Mouse (Mus musculus) heart, adult 11 months (tissue): ENCODE measurements around the gene Fgfr2.
A peak's percentile ranks its signal among the peaks of the same experiment; 100 is the strongest.

Experiments used
- DNase-seq: peaks from one replicate; pipeline ENCODE4 v3.0.0; 2022

Fgfr2 gene

DNA sequence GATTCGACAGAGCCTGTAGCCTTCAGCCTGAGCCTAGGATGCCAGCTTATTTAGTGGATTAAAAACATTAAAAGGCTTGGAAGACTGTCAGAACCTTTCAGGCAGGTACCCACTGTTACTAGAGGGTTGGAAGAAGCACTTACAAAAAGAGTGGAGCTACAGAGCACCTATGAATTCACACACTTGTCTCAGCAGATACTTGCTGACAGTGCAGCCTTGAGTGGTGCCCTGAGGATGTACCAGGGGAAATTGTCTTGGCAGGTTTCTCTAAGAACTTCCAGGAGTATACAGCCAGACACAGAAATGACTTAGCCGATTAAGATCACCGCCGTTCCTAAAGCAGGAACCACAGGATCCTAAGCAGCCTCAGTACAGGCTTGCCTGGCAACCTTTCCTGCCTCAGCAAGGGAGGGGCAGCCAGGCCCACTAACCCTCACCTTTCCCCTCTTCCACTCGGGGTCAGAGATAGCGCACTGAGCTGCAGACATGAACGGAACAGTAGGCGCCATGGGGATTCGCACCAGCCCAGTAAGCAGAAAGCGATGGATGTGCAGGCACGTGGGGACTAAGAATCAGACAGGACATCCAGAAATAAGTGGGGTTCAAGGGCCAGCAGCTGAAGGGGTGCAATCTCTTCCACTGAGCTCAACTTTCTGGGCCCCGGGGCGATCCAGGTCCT, 39.1 kb downstream of the Fgfr2 start:
- peak; percentile 93 for DNase-seq

DNA sequence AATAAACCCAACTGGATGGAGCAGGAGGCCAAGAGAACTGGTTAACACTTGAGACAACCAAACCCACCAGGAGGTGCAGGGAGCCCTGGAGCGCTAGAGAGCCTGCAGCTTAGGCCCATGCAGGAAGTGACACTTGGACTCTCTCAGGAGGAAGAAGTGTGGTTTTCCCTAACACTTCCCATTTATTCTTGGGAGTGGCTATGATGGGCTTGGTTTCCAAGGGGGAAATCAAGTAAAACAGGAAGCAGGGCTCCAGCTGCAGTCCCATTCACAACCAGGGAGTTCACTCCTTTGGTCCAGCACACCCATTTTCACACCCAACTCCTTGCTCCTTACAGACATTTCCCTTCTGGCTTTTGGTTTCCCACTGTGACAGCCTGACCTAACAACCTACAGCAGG, 44.2 kb downstream of the Fgfr2 start:
- peak; percentile 95 for DNase-seq

DNA sequence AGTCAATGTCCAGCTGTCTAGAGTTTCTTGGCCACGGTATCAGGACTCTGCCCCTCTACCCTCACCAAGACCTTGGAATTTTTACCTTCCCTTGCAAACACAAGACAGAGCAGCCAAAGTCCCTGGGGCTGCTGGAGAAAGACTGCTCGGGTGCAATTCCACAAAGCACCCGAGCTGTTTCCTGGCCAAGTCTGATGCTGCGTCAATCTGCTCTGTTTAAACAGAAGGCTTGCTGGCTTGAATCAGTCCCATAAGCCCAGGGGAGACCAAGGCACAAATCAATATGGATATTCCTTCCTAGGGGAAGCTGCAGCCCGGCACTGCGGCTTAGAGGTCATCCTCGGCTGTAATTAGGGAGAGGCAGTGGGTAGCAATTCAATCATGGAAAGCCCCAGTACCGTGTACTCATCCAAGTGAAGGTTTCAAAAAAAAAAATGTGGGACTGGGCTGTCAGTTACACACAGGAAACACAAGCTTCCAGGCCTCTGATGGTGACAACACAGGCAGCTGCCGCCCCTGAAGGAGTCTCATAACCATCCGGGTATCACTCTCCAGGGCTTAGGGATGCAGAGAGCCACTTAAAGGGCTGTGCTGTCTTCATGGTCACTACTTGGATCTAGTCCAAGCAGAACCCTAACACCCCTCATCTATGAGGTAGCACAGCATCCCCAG, 48.6 kb downstream of the Fgfr2 start:
- DNase-seq: peak; percentile 94

DNA sequence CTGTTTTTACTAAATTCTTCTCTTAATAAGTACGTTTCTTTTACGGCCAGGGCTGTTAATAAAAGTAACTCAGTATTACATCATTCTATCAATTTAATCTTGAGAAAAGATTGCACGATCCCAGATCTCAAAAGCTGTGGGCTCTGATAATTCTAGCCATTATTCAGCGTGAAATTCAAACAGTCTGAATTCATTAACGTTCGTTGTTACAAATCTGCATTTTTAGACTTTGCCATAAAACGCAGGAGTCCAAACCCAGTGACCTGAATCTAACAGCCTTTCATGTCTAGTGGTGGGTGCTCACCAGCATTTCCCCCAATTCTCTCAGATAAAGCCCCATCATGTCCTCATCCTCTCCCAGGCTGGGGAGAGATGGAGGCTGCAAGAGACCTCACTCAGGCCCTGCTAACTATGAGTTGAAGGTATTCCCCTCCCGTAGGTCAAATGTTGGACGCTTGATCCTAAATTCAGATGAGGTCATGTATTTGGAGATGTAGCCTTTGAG, 50.0 kb downstream of the Fgfr2 start:
- no peak for DNase-seq

DNA sequence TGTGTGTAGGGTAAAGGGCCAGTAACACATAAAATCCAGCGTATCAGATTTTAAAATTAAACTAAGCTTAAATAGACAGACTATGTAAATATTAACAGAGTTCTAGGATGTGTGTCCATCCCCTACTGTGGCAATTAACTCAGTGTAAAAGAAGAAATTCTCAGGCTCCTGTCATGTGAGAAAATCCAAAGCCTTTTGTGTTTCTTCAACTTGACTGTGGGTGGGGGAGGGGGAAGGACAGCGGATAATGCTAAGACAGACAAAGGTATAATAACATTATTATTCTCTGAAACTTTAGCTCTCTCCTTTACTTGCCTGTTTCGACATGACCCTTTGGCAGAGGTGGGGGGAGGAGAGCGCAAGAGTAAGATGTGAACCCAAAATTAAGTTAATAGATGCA, 50.6 kb downstream of the Fgfr2 start:
- no peak for DNase-seq

DNA sequence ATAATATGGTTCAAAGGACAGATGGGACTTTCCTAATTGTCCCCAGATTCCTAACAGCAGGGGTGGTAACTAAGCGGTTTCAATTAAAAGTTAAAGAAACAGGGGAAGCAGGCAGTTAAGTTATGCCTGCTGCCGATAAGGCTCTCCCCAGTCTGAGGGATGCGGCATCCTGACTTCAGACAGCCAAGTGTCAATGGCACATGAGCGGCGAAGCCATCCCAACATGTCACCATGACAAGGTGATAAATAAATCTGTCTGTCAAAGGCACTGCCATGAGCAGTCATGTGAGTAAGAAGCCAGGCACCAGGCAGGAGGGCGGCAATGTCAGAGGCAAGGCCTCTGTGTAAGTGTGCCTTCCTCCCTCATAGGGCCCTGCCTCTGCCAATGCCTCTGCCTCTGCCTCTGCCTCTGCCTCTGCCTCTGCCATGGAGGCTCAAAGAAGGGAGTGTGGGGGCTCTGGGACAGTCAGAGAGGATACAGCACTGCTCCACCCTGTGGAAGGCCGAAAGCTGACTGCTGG, 55.8 kb downstream of the Fgfr2 start:
- peak; percentile 97 for DNase-seq

DNA sequence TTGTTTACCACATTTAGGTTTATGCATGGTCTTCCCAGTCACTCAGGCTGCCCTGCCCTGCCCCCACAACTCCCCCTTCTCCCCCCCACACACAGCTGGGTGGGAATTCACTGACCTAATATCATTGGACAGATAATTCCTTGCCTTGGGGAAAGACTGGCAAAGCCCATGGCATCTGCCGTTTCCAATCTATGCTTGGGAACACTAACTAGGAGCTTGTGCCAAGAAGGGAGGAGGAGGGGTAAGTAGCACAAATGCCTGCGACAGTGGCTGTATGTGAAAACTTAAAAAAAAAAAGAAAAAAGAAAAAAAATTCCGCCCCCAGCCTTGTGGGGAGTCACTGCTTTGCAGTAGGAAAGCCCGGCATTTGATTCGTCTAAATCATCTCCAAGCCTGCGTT, 56.4 kb downstream of the Fgfr2 start:
- peak; percentile 94 for DNase-seq

DNA sequence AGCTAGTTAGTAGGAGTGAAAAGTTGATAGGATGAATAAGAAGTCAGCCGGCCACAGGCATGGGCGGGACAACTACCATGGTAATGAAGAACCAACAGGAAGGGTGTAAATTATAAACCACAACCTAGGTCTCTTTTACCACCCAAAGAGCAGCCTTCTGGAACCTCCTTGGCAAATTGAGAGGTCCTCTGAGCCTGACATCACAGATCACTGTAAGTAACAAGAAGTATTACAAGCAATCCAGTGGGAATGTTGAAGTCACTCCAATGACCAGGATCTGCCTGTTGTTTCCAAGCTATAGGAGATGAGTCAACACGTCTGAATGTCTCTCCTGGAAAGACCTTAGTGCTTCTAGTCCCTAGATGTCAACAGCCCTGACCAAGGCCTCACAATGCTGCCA, 61.1 kb downstream of the Fgfr2 start:
- no peak for DNase-seq

DNA sequence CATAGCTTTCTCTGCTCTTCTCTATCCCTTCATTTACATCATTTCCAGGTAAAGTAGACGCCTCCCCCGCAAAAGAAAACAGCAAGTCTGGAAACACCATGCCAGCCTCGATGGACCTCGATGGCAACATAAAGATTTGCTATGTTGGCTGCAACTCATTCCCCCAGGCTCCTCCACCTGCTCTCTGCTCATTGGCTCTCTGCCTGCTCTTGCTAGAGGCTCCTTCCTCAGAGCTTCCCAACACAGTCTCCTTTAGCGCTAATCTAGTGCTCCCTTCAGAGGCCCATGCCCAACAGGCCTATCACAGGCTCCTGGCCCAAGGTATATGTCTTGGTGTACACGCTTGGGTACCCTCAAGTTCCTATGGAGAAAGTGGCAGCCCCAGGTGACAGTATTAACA, 63.0 kb downstream of the Fgfr2 start:
- no peak for DNase-seq

DNA sequence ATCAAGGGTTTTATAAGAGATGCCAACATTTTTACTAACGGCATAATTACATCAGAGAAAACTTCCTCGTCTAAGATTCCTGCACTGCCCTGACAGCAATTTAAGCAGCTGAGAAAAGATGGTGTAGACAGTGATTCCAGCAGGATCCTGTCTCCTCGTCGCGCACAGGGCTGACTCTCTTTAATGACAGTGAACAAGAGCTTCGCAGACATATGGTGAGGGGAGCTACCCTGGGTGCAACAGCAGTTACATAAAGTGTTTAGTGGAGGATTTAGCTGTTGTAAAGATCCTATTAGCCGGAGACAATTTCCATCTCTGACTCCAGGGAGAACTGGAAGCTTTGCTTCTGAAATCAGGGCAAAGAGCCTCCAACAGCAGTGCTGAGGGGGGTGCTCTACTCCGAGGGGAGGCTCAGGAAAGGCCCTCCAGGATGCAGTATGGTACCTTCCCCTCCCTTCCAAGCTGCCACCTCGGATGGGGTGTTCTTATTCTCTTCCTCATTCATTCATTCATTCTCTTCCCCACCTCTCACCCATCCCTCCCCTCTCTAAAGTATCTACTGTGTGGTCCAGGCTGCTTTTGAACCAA, 63.5 kb downstream of the Fgfr2 start:
- DNase-seq: no peak

DNA sequence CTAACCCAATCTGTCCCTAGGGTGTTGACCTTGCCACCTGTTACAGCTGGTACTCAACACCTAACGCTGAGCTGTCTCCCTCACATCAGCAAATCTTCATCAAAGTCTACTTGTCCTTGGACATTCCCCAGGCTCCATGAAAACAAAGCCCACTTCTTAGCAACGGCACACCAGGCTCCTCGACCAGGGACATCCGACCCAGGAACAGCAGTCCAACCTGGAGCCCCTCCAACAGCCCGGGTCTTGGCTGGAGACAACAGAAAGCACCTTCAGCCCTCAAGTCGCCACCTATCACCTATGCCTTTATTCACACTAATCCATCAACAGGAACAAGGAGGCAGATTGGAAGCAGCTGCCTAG, 64.0 kb downstream of the Fgfr2 start:
- DNase-seq: peak; percentile 94

DNA sequence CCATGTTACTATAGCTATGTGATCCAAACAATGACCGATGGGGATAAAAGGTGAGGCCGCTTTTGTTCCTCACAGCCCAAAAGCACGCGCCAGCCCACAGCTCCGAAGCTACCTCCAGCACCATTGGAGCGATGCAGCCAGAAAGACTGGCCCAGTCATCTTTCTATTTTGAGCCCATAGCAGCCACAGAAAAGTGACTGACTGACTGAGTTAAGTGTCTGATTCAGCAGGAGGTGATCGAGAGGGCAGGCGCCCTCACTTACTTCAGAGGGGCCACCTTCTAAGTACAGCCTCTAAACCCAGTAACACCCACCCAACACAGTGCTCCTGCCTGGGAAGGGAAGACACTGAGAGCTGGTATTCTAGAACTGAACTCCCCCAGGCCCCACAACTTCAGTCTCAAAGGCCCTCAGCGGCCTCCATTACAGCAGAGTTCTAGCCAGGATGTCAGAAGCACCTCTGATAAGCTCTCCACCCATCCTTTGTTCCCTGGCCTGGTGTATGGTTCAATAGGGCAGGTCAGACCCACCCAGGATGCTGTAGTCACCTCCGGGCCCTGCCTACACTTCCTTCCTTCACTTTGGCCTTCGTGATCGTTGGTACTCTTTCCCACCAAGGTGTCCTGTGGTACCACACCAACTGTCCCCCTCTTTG, 64.5 kb downstream of the Fgfr2 start:
- peak; percentile 94 for DNase-seq

DNA sequence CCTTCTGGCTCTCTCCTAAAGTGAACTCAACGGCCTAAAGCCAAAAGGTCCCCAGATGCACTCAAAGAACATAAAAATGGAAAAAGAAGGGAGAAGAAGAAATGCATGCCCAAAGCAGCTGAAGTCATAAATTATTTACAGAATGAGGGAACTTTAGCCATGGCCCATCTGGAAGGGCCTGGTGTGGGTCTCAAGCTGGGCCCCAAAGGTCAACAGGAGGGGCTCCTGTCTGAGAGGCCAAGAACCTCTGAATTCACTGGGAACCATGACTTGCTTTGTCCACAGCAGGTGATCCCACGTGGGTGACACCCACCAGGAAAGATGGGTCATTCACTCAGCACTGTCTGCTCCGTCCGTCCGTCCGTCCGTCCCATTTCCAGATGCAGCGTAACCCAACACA, 66.2 kb downstream of the Fgfr2 start:
- DNase-seq: no peak

DNA sequence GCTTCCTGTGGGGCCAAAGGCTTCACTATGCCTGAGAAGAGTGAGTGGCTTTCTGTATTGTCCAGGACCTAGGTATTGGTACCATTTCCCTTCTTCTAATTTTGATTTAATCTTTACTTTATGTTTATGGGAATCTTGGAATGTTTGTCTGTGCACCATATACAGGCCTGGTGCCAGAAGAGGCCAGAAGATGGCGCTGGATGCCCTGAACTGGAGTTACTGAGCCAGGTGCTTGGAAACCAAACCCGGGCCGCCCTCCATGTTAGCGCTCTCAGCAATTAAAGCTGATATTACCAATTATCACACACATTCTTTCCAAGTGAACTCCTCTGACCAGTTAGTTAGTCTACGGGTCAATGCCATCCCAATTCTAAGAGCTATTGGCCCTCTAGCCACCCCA, 68.7 kb downstream of the Fgfr2 start:
- DNase-seq: no peak

DNA sequence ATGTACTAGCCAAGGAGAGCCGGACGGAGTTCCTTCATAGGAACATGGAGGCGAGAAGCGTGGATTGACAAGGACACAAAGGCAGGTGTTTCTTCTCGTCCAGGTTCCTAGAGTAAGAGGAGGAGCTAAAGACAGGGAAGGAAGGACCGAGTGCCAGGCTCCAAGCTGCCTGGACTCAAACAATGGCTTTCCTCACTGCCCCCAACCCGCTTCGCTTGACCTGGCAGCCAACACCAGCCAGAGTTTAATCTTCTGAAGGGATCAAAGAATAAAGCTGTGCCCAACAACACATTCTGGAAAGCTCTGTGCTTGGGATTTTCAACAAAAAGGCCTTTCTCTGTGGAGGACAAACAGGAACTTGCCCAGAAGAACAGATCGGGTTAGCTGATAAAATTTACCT, 69.4 kb downstream of the Fgfr2 start:
- no peak for DNase-seq

DNA sequence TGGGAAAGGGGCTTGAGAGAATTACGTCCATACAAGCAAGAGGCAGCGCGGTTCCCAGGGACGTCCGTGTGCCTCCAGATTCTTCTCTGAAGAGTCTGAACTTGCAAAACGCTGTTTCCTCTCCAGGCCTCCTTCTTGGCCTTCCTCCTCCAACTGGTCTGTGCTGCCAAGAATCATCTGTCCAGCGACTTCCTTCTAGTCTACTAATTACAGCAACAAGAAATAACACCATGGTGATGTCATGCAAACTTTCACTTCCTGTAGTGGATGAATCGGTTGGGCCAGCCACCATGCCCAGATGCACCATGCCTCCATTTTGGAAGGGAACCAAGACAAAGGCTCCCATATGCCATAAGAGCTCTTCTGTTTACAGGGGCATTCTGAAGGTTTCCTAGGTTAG, 70.3 kb downstream of the Fgfr2 start:
- DNase-seq: peak; percentile 98

DNA sequence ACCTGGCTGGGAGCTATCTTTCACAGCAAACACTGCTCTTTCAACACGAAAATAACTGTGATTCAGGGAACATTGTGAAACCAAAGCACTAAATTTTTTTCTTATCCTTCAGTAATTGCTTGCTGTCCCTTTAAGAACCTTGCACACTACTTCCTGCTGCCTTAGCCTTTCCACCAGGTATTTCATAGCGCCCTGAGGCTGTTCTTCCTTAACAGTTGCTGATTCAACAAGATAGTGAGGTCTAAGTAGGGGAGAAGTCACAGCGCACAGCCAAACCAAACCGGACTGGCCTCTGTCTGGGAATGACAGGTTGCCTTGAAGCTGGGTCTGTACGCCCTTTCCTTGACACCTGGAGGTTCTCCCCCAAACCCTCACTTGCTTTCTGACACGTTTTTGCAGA, 72.5 kb downstream of the Fgfr2 start:
- DNase-seq: no peak

DNA sequence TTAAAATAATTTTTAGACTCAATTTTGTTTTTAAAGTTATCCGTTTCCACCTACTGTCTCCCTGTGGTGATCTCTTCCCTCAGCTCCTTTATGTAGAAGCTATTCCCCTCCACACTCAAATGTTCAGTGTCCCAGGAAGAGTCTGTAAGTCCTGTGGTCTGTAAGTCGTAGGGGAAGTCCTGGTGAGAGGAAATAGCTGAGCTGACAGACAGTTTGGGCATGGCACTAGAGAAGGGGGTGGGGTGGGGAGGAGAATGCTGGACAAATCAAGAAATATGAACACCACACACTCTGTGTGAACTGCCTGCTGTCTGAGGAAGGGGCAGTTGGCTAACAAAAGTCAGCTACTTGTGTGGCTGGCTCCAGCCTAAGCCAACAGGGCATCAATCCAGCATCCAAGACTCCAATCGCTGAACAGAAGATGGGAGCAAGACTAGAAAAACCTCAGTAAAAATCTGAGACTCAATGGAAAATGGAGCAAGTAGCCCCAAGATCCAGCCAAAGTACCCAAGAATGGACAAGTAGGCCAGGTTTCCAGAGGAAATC, 75.0 kb downstream of the Fgfr2 start:
- peak; percentile 96 for DNase-seq

DNA sequence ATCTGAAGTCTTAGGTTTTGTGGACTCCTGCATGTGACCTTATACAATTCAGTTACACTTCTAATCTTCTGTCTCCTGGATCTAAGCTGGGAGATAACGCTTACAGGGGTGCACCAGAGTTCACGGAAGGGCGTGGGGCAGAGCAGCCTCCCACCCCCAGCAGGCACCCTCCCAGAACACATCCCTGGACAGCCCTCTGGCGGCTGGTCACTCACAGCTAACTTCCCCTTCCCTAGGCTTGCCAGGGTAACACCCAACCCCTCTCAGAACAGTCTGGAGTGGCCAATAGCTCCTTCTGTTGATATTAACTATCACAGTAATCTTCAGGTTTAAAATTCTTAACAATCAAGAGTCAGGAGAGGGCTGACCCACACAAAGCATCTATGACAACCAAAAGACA, 75.9 kb downstream of the Fgfr2 start:
- DNase-seq: peak; percentile 98

DNA sequence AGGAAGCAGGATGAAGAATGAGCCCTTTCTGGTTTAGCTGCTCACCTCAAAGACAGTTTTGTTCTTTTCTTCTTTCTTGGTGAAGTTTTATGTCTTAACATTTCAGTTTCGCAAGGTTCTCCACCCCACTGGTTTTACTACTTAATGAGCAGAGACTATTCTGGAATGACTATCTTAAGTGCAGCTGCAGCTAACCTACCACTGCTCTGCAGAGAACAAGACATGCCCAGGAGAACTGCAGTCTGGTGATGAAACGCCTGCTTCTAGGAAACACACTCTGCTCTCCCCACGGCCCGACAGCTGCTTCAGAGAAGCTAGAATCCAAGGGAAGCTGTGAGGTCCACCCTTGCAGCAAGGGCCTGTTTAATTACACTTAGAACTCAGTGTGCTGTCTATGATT, 78.4 kb downstream of the Fgfr2 start:
- DNase-seq: no peak

DNA sequence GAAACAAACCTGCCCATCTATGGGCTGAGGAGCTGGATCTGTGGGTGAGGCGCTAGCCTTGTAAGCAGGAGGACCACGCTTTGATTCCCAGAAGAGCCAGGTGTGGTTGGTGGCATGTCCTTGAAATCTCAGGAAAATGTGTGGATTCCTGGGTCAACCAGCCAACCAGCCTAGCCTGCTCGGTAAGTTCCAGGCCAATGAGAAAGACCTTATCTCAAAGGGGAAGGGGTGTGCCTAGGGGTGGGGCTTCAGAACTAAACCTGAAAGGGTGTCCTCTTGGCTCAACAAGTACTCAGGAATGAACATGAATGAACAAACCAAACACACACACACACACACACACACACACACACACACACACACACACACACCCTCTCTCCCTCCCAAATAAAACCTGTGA, 81.4 kb downstream of the Fgfr2 start:
- no peak for DNase-seq

DNA sequence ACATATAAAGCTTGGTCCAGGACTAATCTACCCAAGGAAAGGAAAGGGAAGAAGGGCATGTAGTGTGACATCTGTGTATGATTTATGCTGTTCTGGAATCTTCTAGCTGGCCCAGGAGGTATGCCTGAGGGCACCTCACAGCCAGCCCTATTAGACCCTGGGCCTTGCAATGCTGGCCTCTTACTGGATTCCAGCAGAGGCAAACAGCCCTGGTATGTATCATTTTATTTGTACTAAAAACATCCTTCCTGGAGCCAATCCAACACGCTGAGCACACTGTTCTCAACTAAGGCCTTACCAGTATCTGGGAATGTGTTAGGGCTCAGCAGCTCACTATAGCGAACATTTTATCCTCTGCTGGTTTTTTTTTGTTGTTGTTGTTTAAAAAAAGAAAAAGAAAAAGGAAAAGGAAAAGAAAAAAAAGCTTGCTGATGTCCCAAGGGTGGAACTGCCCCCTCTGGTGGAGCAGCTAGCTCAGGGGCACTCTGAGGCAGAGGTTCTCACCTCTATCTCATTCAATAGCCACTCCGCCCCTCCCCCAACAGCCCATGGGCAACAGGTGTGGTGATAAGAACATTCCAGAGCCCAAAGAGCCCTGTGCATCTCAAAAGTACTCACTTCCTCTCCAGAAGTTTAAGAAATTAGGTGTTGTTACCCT, 82.3 kb downstream of the Fgfr2 start:
- peak; percentile 93 for DNase-seq
